In genomic region chr13:25401936-25402504, GRCm38 (mm10) we compare ENCODE assay signal across 12 mouse cellular contexts.
DNase-seq lines count a peak whose midpoint lies in the region; ATAC-seq and TF ChIP-seq lines count a peak whose summit lies in the region.
"Had no signal": no experiment of that assay in that cellular context is flagged by ENCODE, and none has a peak within 500 bp of the region (broad histone marks: within the 10 kb centered on the region; RNA-seq: fewer than 3 reads in every experiment).

No protein-coding gene starts in this region.

- H3K27ac ChIP-seq in limb, embryonic 11.5 days (replicated peaks; ENCODE audit: low read depth, low read length): no peak overlapping the region
- H3K27ac ChIP-seq in limb, embryonic 10.5 days: no peak overlapping the region
- no peak overlapping the region for H3K27ac ChIP-seq in embryonic facial prominence, embryonic 14.5 days (replicated peaks; ENCODE audit: low read depth, low read length)
- H3K27ac ChIP-seq in hindbrain, postnatal 0 days: 0 out of 2 replicates have a peak overlapping the region, but pooled peaks have one; percentile 7
- peak overlapping the region; percentile 45; the same call in 1 of the 2 replicates for H3K27ac ChIP-seq in neural tube, embryonic 15.5 days (replicated peaks)
- H3K27ac ChIP-seq: heart, embryonic 15.5 days; limb, embryonic 13.5 days had no signal

- no peaks in the 10 kb centered on the region for H3K9me3 ChIP-seq in limb, embryonic 11.5 days (ENCODE audit: control insufficient read depth, low read length)
- H3K9me3 ChIP-seq in limb, embryonic 10.5 days (replicated peaks): no peaks in the 10 kb centered on the region
- no peaks in the 10 kb centered on the region for H3K9me3 ChIP-seq in embryonic facial prominence, embryonic 14.5 days (ENCODE audit: control insufficient read depth, low read length)
- no peaks in the 10 kb centered on the region for H3K9me3 ChIP-seq in hindbrain, postnatal 0 days (ENCODE audit: low read length)
- H3K9me3 ChIP-seq in neural tube, embryonic 15.5 days (replicated peaks): no peaks in the 10 kb centered on the region
- H3K9me3 ChIP-seq: heart, embryonic 15.5 days; limb, embryonic 13.5 days had no signal

- WGBS in limb, embryonic 11.5 days: 63% methylated on average over 9 of the region's 9 CpGs
- 68% methylated on average over 9 of the region's 9 CpGs for WGBS in limb, embryonic 10.5 days
- WGBS in embryonic facial prominence, embryonic 14.5 days: 59% methylated on average over 9 of the region's 9 CpGs
- WGBS in hindbrain, postnatal 0 days: 28% methylated on average over 9 of the region's 9 CpGs
- WGBS in neural tube, embryonic 15.5 days: 25% methylated on average over 9 of the region's 9 CpGs

- no peaks in the 10 kb centered on the region for H3K36me3 ChIP-seq in limb, embryonic 11.5 days (ENCODE audit: control insufficient read depth, insufficient read depth, low read length)
- no peaks in the 10 kb centered on the region for H3K36me3 ChIP-seq in limb, embryonic 10.5 days
- no peaks in the 10 kb centered on the region for H3K36me3 ChIP-seq in embryonic facial prominence, embryonic 14.5 days (ENCODE audit: control insufficient read depth, insufficient read depth, low read length)
- no peaks in the 10 kb centered on the region for H3K36me3 ChIP-seq in hindbrain, postnatal 0 days (ENCODE audit: insufficient read depth, low read length)
- H3K36me3 ChIP-seq in neural tube, embryonic 15.5 days: no peaks in the 10 kb centered on the region
- H3K36me3 ChIP-seq: heart, embryonic 15.5 days; limb, embryonic 13.5 days had no signal

- H3K4me2 ChIP-seq in limb, embryonic 11.5 days (ENCODE audit: low read depth, severe bottlenecking): no peak overlapping the region
- H3K4me2 ChIP-seq in embryonic facial prominence, embryonic 14.5 days (ENCODE audit: low read depth, low read length): no peak overlapping the region
- no peak overlapping the region for H3K4me2 ChIP-seq in hindbrain, postnatal 0 days (ENCODE audit: low read depth, low read length)
- no peak overlapping the region for H3K4me2 ChIP-seq in neural tube, embryonic 15.5 days
- H3K4me2 ChIP-seq: heart, embryonic 15.5 days; limb, embryonic 13.5 days had no signal

- TF ChIP-seq CTCF in hindbrain, postnatal 0 days (IDR thresholded peaks at IDR 0.05; ENCODE audit: low read depth): peak; percentile 57

- no peaks in the 10 kb centered on the region for H3K27me3 ChIP-seq in limb, embryonic 11.5 days (ENCODE audit: control insufficient read depth, insufficient read depth, low read length)
- no peaks in the 10 kb centered on the region for H3K27me3 ChIP-seq in limb, embryonic 10.5 days (ENCODE audit: low read depth, poor library complexity, severe bottlenecking)
- no peaks in the 10 kb centered on the region for H3K27me3 ChIP-seq in embryonic facial prominence, embryonic 14.5 days (replicated peaks; ENCODE audit: control insufficient read depth, insufficient read depth, low read length)
- H3K27me3 ChIP-seq in hindbrain, postnatal 0 days (ENCODE audit: insufficient read depth, low read length): no peaks in the 10 kb centered on the region
- H3K27me3 ChIP-seq in neural tube, embryonic 15.5 days (replicated peaks): no peaks in the 10 kb centered on the region
- H3K27me3 ChIP-seq: heart, embryonic 15.5 days; limb, embryonic 13.5 days had no signal

- no peak overlapping the region for H3K4me3 ChIP-seq in limb, embryonic 11.5 days (ENCODE audit: low read depth, low read length)
- no peak overlapping the region for H3K4me3 ChIP-seq in limb, embryonic 10.5 days
- H3K4me3 ChIP-seq in embryonic facial prominence, embryonic 14.5 days (ENCODE audit: low read depth, low read length): no peak overlapping the region
- H3K4me3 ChIP-seq in hindbrain, postnatal 0 days (ENCODE audit: low read length): no peak overlapping the region
- no peak overlapping the region for H3K4me3 ChIP-seq in neural tube, embryonic 15.5 days (replicated peaks)
- H3K4me3 ChIP-seq: heart, embryonic 15.5 days; limb, embryonic 13.5 days had no signal

- no peak for ATAC-seq in limb, embryonic 11.5 days (ENCODE audit: insufficient number of reproducible peaks, low FRiP score, low TSS enrichment, low read depth)
- ATAC-seq in embryonic facial prominence, embryonic 14.5 days (ENCODE audit: low read depth): no peak
- peak; percentile 72 for ATAC-seq in hindbrain, postnatal 0 days
- peak; percentile 68 for ATAC-seq in neural tube, embryonic 15.5 days (ENCODE audit: low FRiP score)
- ATAC-seq: activated CD4-positive, CD25-positive, alpha-beta regulatory T cell, adult 4 months had no signal

- H3K4me1 ChIP-seq in limb, embryonic 11.5 days (ENCODE audit: control insufficient read depth, insufficient read depth, low read length): no peaks in the 10 kb centered on the region
- H3K4me1 ChIP-seq in limb, embryonic 10.5 days: peaks cover 9% of the 10 kb centered on the region; the same call in 1 of the 2 replicates
- H3K4me1 ChIP-seq in embryonic facial prominence, embryonic 14.5 days (ENCODE audit: control insufficient read depth, insufficient read depth, low read length): no peaks in the 10 kb centered on the region
- H3K4me1 ChIP-seq in hindbrain, postnatal 0 days (ENCODE audit: insufficient read depth, low read length): no peaks in the 10 kb centered on the region; the same call in 1 of the 2 replicates
- peaks cover 28% of the 10 kb centered on the region for H3K4me1 ChIP-seq in neural tube, embryonic 15.5 days
- H3K4me1 ChIP-seq: heart, embryonic 15.5 days had no signal

- H3K9ac ChIP-seq in limb, embryonic 11.5 days (ENCODE audit: low read length): no peak overlapping the region
- H3K9ac ChIP-seq in embryonic facial prominence, embryonic 14.5 days (ENCODE audit: low read depth, low read length): no peak overlapping the region
- no peak overlapping the region for H3K9ac ChIP-seq in hindbrain, postnatal 0 days (replicated peaks; ENCODE audit: low read length)
- no peak overlapping the region for H3K9ac ChIP-seq in neural tube, embryonic 15.5 days (replicated peaks)
- H3K9ac ChIP-seq: heart, embryonic 15.5 days; limb, embryonic 13.5 days had no signal

- peak; percentile 26 for DNase-seq in limb, embryonic 11.5 days (ENCODE audit: low spot score)
- DNase-seq in limb, embryonic 10.5 days (ENCODE audit: low spot score): no peak
- peak; percentile 43 for DNase-seq in embryonic facial prominence, embryonic 14.5 days (ENCODE audit: low spot score)
- DNase-seq in hindbrain, postnatal 0 days (ENCODE audit: low spot score): peak; percentile 64
- no peak for DNase-seq in heart, adult 9 months (ENCODE audit: low spot score in 2 of 2)
- DNase-seq in adrenal gland, adult 2 months: no peak
- DNase-seq in spleen, postnatal 4 days (ENCODE audit: low spot score in 2 of 2): no peak
- DNase-seq: cerebellum, adult 9-10 months had no signal

Comparison
In these comparisons a context has a peak if more than half of its experiments do, and no peak if none do; other contexts are left out.
1. DNase-seq: peak in limb, embryonic 11.5 days (single experiment), embryonic facial prominence, embryonic 14.5 days (single experiment) and hindbrain, postnatal 0 days (single experiment); none in limb, embryonic 10.5 days (single experiment), heart, adult 9 months (0 of 2), adrenal gland, adult 2 months (single experiment) and spleen, postnatal 4 days (0 of 2).
2. ATAC-seq: peak in hindbrain, postnatal 0 days (single experiment) and neural tube, embryonic 15.5 days (single experiment); none in limb, embryonic 11.5 days (single experiment) and embryonic facial prominence, embryonic 14.5 days (single experiment).
3. H3K27ac ChIP-seq: peak in hindbrain, postnatal 0 days (single experiment) and neural tube, embryonic 15.5 days (single experiment); none in limb, embryonic 11.5 days (single experiment), limb, embryonic 10.5 days (single experiment) and embryonic facial prominence, embryonic 14.5 days (single experiment).